7 mouse cellular contexts compared by ENCODE assay signal in the genomic region with DNA sequence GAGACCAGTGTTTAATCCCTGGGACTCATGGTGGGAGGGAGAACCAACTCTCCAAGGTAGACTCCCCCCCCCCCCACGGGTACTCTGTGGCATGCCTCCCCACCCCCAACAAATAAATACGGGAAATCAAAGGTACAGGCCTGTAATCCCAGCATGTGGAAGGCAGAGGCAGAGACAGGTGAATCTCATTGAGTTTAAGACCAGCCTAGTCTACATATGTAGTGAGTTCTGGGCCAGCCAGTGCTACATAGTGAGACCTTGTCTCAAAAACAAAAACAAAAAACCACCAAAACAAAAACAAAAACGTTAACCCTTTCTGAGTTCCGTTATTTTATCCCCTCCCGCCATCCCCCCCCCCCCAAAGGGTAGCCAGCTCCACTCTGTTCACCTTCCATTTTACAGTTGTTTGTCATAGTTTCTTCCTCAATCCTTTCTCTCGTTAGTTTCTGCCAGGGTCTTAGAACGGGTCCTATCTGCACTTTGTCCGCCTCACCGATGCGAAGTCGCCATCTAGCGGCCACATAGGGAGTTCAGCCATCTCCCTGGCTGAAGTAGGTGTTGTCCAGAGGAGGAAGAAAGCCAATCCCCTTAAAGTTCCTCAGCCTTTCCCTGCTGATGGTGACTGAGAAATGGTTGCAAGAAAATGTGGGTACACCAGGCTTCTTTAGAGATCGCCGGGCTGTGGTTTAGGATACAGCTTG. TPM values are rescaled to one million over a fixed set of nuclear protein-coding genes. Genes with fewer than 3 reads are reported as not detected.
DNase-seq lines count a peak whose midpoint lies in the region; ATAC-seq lines count a peak whose summit lies in the region.

No protein-coding gene starts in this region.

- H3K27ac ChIP-seq in intestine, embryonic 14.5 days (ENCODE audit: low read depth) = no peak overlapping the region
- no peak overlapping the region; the same call in 1 of the 2 replicates for H3K27ac ChIP-seq in midbrain, embryonic 10.5 days (replicated peaks)

- peak; percentile 56 for ATAC-seq in intestine, embryonic 14.5 days (replicated peaks; ENCODE audit: low FRiP score, low TSS enrichment, low read depth)

- H3K9ac ChIP-seq in intestine, embryonic 14.5 days (ENCODE audit: low read length) = no peak overlapping the region

- intact Hi-C loops in gastrocnemius, postnatal 36 days (cut with DNase I) = loop anchor here (5.0 kb wide), 1 partner anchor 341 kb away; no protein-coding TSS in a partner anchor
- intact Hi-C loops in left cerebral cortex, postnatal 10 days (cut with DNase I) = no loop called here

- no peak overlapping the region for H3K4me2 ChIP-seq in intestine, embryonic 14.5 days (ENCODE audit: low read length)

- H3K9me3 ChIP-seq in intestine, embryonic 14.5 days (ENCODE audit: control insufficient read depth, low read length) = no peaks in the 10 kb centered on the region
- H3K9me3 ChIP-seq in midbrain, embryonic 10.5 days (replicated peaks) = no peaks in the 10 kb centered on the region

- H3K36me3 ChIP-seq in intestine, embryonic 14.5 days (ENCODE audit: control insufficient read depth, insufficient read depth, low read length) = no peaks in the 10 kb centered on the region
- peaks cover 4% of the 10 kb centered on the region; the same call in 1 of the 2 replicates for H3K36me3 ChIP-seq in midbrain, embryonic 10.5 days

- 14% methylated on average over 14 of the region's 14 CpGs for WGBS in intestine, embryonic 14.5 days
- WGBS in midbrain, embryonic 10.5 days = 12% methylated on average over 14 of the region's 14 CpGs

- peaks cover 41% of the 10 kb centered on the region for H3K4me1 ChIP-seq in intestine, embryonic 14.5 days (replicated peaks; ENCODE audit: control insufficient read depth, insufficient read depth, low read length)
- peaks cover 67% of the 10 kb centered on the region for H3K4me1 ChIP-seq in midbrain, embryonic 10.5 days

- H3K27me3 ChIP-seq in intestine, embryonic 14.5 days (replicated peaks; ENCODE audit: control insufficient read depth, insufficient read depth, low read length) = no peaks in the 10 kb centered on the region
- H3K27me3 ChIP-seq in midbrain, embryonic 10.5 days (ENCODE audit: low read depth, poor library complexity, severe bottlenecking) = no peaks in the 10 kb centered on the region

- peak; percentile 83 to 92 for DNase-seq in adrenal gland, adult (ENCODE audit: inconsistent age in 2 of 2, low spot score in 1 of 2)
- peak; percentile 91 for DNase-seq in embryo, embryonic 10 days (ENCODE audit: low spot score)
- DNase-seq in gastrocnemius, postnatal 36 days = peak; percentile 71 to 82
- peak; percentile 88 for DNase-seq in intestine, embryonic 14.5 days (ENCODE audit: low spot score)
- peak; percentile 75 to 88 for DNase-seq in left cerebral cortex, postnatal 10 days (ENCODE audit: extremely low spot score in 1 of 2, low spot score in 2 of 2)
- peak; percentile 79 for DNase-seq in midbrain, embryonic 10.5 days (ENCODE audit: low spot score)
- DNase-seq in skeletal muscle tissue, adult 2 months (ENCODE audit: low read depth, low spot score) = peak; percentile 60

- no peak overlapping the region for H3K4me3 ChIP-seq in intestine, embryonic 14.5 days (ENCODE audit: low read depth, low read length)
- no peak overlapping the region for H3K4me3 ChIP-seq in midbrain, embryonic 10.5 days

RNA-seq across cellular contexts. Expression of a gene that starts 9.1 kb away (rescaled TPM):
- total RNA-seq in gastrocnemius, postnatal 36 days (2021) = 10 to 100 TPM in 1 of 2 experiments, 1 to 10 TPM in 1; 6.9 to 10.5 TPM
- 18.4 and 18.5 TPM in 2 replicates for polyA plus RNA-seq in intestine, embryonic 14.5 days (2014; fragmentation: Nextera tagmentation; extraction: Ambion mirVana)
- 10 to 100 TPM; 41.4 to 44.2 TPM for total RNA-seq in left cerebral cortex, postnatal 10 days (2021)
- 17.0 and 21.6 TPM in 2 replicates for polyA plus RNA-seq in midbrain, embryonic 10.5 days (2016; fragmentation: Nextera tagmentation; extraction: Ambion mirVana)
